Mouse (Mus musculus) cerebellum, postnatal 25 days (tissue): ENCODE measurements around the gene Cdip1.
"Not testable (repeated sequence)": the region's sequence is repeated elsewhere in the genome, so short reads cannot be mapped to it uniquely, and the experiment has no call there.

Source experiments
- DNase-seq, 2 experiments: peaks; one replicate each; pipeline ENCODE4 v3.0.0; 2021; ENCODE audit warnings: mixed read lengths in 2 of 2

Gene Cdip1

DNA sequence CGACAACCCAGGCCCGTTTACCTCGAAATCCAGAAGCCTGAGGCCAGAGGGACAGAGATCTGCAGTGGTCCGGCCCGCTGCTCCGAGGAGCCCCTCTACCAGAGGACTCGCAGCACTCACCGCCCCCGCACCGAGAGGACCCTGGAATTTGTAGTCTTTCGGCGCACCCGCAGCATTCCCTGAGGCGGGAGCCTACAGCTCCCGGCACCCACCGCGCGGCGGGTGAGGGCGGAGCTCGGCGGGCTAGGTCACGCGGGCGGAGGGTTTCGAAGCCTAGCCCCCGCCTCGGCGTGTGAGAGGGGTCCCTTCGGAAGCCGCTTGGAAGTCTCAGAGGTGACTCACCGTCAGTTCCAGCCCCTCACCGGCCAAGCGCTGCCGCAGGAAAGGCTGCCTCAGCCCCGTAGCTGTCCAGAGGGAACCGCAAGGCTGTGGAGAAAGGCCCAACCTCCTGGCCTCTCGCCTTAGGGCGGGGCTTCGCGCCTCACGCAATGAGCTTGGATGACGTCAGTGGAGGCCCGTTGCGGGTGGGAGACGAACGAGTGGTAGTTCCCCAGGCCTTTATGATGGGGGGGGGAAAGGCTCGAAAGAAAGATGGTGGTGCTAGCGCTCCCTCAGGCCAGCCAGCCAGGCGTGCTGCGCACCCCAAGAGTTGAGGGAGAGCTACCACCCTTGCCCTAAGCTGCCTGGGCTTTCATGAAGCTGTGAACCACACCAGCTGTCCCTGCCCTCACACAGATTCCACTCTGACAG is at the start of gene Cdip1:
Cdip1 (minus strand) TSS at position 483 of the 750 bp plus-strand sequence.
- peak; percentile 97 to 98 for DNase-seq

DNA sequence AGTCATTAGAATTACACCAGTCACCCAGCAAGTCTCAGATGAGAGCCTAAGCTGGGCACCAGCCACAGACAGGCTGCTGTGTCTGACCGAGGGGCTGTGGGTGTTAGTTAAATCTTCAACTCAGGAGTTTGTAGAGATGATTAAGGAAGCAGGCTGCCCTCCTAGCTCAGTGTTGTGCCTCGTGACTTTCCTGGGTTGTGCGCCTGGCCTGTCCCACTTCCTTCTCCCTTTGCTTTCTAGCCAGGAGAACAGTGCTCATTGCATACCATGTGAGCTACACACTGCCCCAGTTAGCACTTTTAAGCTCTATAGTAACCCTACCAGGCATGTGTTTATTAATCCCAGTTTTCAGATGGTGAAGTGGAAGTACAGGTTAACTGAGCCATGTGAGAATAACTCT is 49.5 kb upstream of the Cdip1 start:
- no peak for DNase-seq

GRCm38 (mm10) chr16:4837631-4838030 is 47.5 kb upstream of the Cdip1 start:
- DNase-seq = no peak

DNA sequence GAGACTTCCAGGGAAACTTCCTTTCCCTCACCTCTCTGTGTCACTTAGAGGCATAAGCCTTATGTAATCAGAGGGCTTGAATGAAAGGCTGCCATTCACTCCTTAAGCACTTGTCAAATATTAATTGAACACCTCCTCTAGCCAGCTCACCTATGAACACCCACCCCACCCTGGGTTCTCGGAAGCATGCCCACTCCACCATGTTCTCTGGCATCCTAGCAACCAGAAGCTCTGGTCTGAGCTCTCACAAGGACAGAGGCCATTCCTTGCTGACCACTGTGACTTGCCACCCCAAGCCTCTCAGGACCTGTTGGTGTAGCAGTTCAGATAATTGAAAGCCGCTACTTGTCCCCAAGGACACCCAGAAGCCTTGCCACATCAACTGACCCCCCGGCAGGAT is 45.1 kb upstream of the Cdip1 start, which contains the start of gene 4930562C15Rik:
4930562C15Rik (plus strand) TSS at position 226 of the 400 bp plus-strand sequence.
- no peak for DNase-seq

- DNase-seq = no peak
These were observed 43.8 kb upstream of the Cdip1 start for GRCm38 (mm10) chr16:4833858-4834257.

GRCm38 (mm10) chr16:4831650-4832419 is 41.7 kb upstream of the Cdip1 start:
- no peak for DNase-seq

- DNase-seq = no peak
These were observed 39.3 kb upstream of the Cdip1 start for GRCm38 (mm10) chr16:4829271-4829900.

DNA sequence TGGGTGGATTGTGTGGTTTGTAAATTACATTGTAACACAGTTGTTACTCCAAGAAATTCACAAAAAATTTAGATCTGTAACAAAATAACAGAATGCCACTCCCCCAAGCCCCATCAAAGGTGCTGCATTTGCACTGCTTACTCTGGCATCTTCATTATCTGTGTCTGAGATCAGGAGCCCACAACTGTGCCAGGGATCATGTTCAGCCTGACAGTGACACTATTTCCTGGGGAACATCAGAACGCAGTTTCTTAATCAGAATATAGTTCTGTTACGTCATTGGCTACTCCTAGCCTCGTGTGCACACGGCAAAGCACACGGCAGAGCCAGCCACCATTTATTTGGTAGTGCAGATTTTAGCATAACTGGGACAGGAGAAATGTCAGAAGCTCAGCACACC is 37.5 kb upstream of the Cdip1 start:
- no peak for DNase-seq

GRCm38 (mm10) chr16:4824466-4824865 is 34.4 kb upstream of the Cdip1 start:
- DNase-seq = not testable (repeated sequence)

GRCm38 (mm10) chr16:4818349-4818748 is 28.3 kb upstream of the Cdip1 start:
- no peak for DNase-seq

GRCm38 (mm10) chr16:4796631-4797030 is 6.5 kb upstream of the Cdip1 start:
- no peak for DNase-seq

- DNase-seq = no peak
These were observed 1.2 kb upstream of the Cdip1 start for GRCm38 (mm10) chr16:4791332-4791731.

- DNase-seq = peak in 1 of 2 experiments; percentile 58
These were observed 752 bp downstream of the Cdip1 start for GRCm38 (mm10) chr16:4789311-4789768.

DNA sequence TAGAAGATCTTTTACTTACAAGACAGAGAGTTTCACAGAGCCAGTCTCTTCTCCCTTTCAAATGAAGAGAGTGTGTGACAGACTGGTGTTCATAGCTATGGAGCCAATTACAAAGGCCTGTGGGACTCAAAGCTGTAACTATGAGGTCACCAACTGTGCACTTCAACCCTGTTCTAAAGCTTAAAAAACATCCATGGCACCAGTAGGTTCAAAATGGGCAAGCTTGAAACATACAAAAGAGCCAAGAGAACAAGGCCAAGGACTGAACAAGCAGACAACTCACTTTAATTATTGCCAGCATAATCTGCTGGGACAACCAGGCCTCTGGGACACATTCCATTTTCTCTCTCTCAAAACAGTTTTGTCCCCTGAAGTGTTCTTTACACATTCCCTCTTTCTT is 1.9 kb downstream of the Cdip1 start:
- DNase-seq = no peak

DNA sequence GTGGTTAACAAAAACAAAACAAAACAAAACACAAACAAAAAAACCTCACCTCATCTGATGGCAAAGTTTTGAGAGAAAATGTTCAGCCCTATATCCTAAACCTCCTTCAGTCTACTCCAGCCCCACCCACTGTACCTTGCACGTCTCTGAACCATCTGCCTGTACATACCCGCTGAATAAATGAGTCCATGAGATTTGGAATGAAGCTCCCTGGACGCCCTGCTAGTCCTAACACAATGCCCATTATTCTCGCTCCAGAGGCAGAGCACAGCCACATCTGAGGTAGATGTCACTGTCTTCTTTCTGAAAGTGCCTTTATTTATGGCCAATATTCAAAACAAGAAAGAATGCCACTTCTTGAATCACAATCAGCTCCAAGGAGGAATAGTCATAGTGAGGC is 4.4 kb downstream of the Cdip1 start:
- DNase-seq = no peak

DNA sequence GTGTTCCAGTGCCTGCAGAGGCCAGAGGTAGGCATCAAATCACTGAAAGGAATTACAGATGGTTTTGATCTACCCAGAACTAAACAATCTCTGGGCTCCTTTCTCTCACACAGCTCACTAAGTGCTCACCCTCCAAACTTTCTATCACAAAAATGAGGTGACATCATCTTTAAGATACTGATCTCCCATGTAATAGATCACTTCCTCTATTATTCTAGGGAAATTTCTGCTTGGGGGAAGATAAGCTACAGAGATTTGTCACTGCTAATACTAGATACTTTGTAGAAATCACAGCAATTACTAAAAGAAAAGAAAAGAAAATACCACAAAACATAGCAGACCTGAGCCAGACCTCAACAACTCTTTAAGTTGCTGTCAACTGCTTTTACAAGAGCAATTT is 7.6 kb downstream of the Cdip1 start:
- DNase-seq = no peak

- DNase-seq = peak; percentile 73 to 84
These were observed 8.4 kb downstream of the Cdip1 start for GRCm38 (mm10) chr16:4781524-4782196.

GRCm38 (mm10) chr16:4778940-4779339 is 11.2 kb downstream of the Cdip1 start:
- no peak for DNase-seq

GRCm38 (mm10) chr16:4777905-4778609 is 12.0 kb downstream of the Cdip1 start:
- peak in 1 of 2 experiments; percentile 53 for DNase-seq

DNA sequence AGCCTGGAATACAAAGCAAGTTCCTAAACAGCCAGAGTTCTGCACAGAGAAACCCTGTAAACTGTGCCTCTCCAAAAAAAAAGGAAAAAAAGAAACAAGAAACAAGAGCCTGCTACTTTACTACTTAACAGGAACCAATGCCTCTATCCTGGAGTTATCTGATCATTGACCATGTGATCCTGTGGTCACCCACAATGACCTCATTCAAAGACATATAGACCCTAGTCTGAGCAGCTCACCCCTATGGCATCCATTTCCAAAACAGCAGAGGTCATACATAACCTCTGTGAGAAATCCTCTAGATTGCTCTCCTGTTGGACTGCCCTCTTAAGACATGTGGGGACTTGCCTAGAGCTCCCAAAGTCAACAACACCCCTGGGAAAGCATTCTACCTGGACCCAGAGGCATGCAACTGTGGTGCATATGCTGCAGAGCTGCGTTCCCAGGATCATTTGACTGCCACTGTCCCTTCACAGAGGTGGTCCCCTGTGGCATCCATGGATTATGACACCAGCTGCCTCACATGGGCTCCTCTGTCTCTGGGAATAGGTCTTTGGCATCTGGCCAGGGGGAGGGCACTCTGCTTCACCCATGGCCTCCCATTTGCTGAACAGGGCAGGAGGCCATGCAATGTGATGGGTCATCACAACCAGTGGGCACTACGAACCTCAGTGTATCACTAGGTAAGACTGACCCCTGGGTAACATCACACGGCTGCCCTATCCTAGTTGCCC is 12.8 kb downstream of the Cdip1 start:
- DNase-seq = peak; percentile 49 to 52

GRCm38 (mm10) chr16:4773289-4773970 is 16.7 kb downstream of the Cdip1 start:
- peak; percentile 30 to 38 for DNase-seq
